19 mouse cellular contexts compared by ENCODE assay signal in the genomic region with DNA sequence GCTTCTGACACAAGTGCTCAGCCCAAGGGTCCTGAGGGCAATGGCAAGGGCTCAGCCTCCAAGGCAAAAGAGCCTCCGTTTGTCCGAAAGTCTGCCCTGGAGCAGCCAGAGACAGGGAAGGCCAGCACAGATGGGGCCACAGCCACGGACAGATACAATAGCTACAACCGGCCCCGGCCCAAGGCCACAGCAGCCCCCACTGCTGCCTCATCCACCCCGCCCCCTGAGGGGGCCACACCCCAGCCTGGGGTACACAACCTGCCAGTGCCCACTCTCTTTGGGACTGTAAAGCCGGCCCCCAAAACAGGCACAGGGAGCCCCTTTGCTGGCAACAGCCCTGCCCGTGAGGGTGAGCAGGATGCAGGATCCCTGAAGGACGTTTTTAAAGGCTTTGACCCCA. TPM values are rescaled to one million over a fixed set of nuclear protein-coding genes. Genes with fewer than 3 reads are reported as not detected.
"Had no signal": no experiment of that assay in that cellular context is flagged by ENCODE, and none has a peak within 500 bp of the region (broad histone marks: within the 10 kb centered on the region; RNA-seq: fewer than 3 reads in every experiment).

No protein-coding gene starts in this region.

- H3K4me1 ChIP-seq: lung, embryonic 15.5 days; midbrain, embryonic 13.5 days; midbrain, embryonic 15.5 days; neural tube, embryonic 12.5 days; stomach, embryonic 15.5 days had no signal

- DNase-seq: lung, adult 2 months; lung, postnatal 14 days; lung, postnatal 36 days; right cerebral cortex, postnatal 14 days; thymus, adult 18-20 months; thymus, postnatal 14 days had no signal

- H3K27me3 ChIP-seq: lung, embryonic 15.5 days; megakaryocyte, embryonic 14.5 days; midbrain, embryonic 13.5 days; midbrain, embryonic 15.5 days; neural tube, embryonic 12.5 days; stomach, embryonic 15.5 days had no signal

- H3K9me3 ChIP-seq: lung, embryonic 15.5 days; megakaryocyte, embryonic 14.5 days; midbrain, embryonic 13.5 days; midbrain, embryonic 15.5 days; neural tube, embryonic 12.5 days; stomach, embryonic 15.5 days had no signal

- H3K9ac ChIP-seq: lung, embryonic 15.5 days; midbrain, embryonic 13.5 days; midbrain, embryonic 15.5 days; neural tube, embryonic 12.5 days; stomach, embryonic 15.5 days had no signal

- H3K4me2 ChIP-seq: lung, embryonic 15.5 days; midbrain, embryonic 11.5 days; midbrain, embryonic 13.5 days; midbrain, embryonic 15.5 days; neural tube, embryonic 12.5 days; stomach, embryonic 15.5 days had no signal

- H3K4me3 ChIP-seq: lung, embryonic 15.5 days; megakaryocyte, embryonic 14.5 days; midbrain, embryonic 13.5 days; midbrain, embryonic 15.5 days; neural tube, embryonic 12.5 days; stomach, embryonic 15.5 days had no signal

- ATAC-seq: lung, postnatal 0 days; midbrain, embryonic 13.5 days; midbrain, embryonic 15.5 days had no signal

- H3K27ac ChIP-seq: lung, embryonic 15.5 days; macrophage; midbrain, embryonic 13.5 days; midbrain, embryonic 15.5 days; neural tube, embryonic 12.5 days; stomach, embryonic 15.5 days had no signal

RNA-seq across cellular contexts. Expression of gene Npas1, which starts 42.4 kb away (rescaled TPM):
- total RNA-seq: megakaryocyte progenitor cell, adult 5-6 weeks; monocyte, adult 5-6 weeks; neutrophil, adult 5-6 weeks had no signal
- polyA plus RNA-seq: lung, adult 2 months; macrophage; spleen, adult 2 months had no signal
